Mouse (Mus musculus) ES-Bruce4 (cell line): ENCODE data around the gene Mroh8. TPM values are rescaled to one million over a fixed set of nuclear protein-coding genes. Genes with fewer than 3 reads are reported as not detected.

ENCODE experiments used
- H3K27ac ChIP-seq: 2 replicates; pipeline ENCODE4 v1.5.1; 2012; ENCODE audit warnings: low read length, inconsistent platforms; ENCODE audit not compliant: insufficient read depth
- H3K27me3 ChIP-seq: 2 replicates; pipeline ENCODE4 v1.6.1; 2012; ENCODE audit warnings: mild to moderate bottlenecking, low read length, inconsistent platforms; ENCODE audit not compliant: control insufficient read depth, poor library complexity, insufficient read depth, severe bottlenecking
- H3K36me3 ChIP-seq: 2 replicates; pipeline ENCODE4 v1.6.1; 2012; ENCODE audit warnings: inconsistent platforms, mild to moderate bottlenecking, low read length, moderate library complexity; ENCODE audit not compliant: control insufficient read depth, poor library complexity, insufficient read depth, severe bottlenecking
- H3K4me1 ChIP-seq: one replicate; pipeline ENCODE4 v1.8.1; 2011; ENCODE audit warnings: low read length; ENCODE audit not compliant: control insufficient read depth, insufficient read depth
- H3K4me3 ChIP-seq: 2 replicates; pipeline ENCODE4 v1.5.1; 2011; ENCODE audit warnings: low read depth, mild to moderate bottlenecking, low read length
- H3K9ac ChIP-seq: 2 replicates; pipeline ENCODE4 v1.6.1; 2012; ENCODE audit warnings: low read depth, mild to moderate bottlenecking, inconsistent platforms; ENCODE audit not compliant: poor library complexity, severe bottlenecking
- H3K9me3 ChIP-seq: replicated peaks from 2 replicates; pipeline ENCODE4 v1.6.1; 2012; ENCODE audit warnings: mild to moderate bottlenecking, low read length, inconsistent platforms; ENCODE audit not compliant: control insufficient read depth, poor library complexity, insufficient read depth, severe bottlenecking
- CTCF ChIP-seq: IDR thresholded peaks from one replicate; pipeline ENCODE4 v1.8.1; 2011; ENCODE audit warnings: low read depth, low read length
- EP300 ChIP-seq: IDR thresholded peaks from 2 replicates; pipeline ENCODE4 v1.6.1; 2011; ENCODE audit warnings: low read depth, low read length; ENCODE audit not compliant: insufficient read depth
- POLR2A ChIP-seq: IDR thresholded peaks from one replicate; pipeline ENCODE4 v1.8.1; 2011; ENCODE audit warnings: low read length; ENCODE audit not compliant: insufficient read depth
- polyA plus RNA-seq: library from polyadenylated mRNA; stranded (reverse); fragments of >200 nt; gene quantifications from 2 replicates; pipeline ENCODE4 v1.2.4, GENCODE M21; 2011; ENCODE audit warnings: low read depth; ENCODE audit not compliant: missing spikeins, insufficient read depth, insufficient read length

Mroh8 gene
- 0.37 TPM in 1 of 2 replicates, not detected in the other for polyA plus RNA-seq

- Histone ChIP-seq H3K27ac (no peak within 1 kb of the TSS), H3K27me3 (no peaks in the 10 kb centered on the region), H3K9me3 (no peaks in the 10 kb centered on the region), H3K9ac (peak within 1 kb of the TSS; percentile 96), H3K36me3 (peaks cover 4% of the 10 kb centered on the region; the same call in 1 of the 2 replicates), H3K4me1 (peaks cover 7% of the 10 kb centered on the region), H3K4me3 (peak within 1 kb of the TSS; percentile 96)
- TF ChIP-seq POLR2A (no peak), CTCF (no peak), EP300 (no peak)
Observed at GRCm38 (mm10) chr2:157279416-157279800, at the start of gene Mroh8. Gene Mroh8, minus strand, starts transcription at chr2:157279549.

- no peak overlapping the region for H3K4me3 ChIP-seq
- peaks cover 7% of the 10 kb centered on the region for H3K36me3 ChIP-seq
- no peaks in the 10 kb centered on the region for H3K27me3 ChIP-seq
- H3K9me3 ChIP-seq, result peaks cover 6% of the 10 kb centered on the region
- peak overlapping the region; percentile 86 for H3K27ac ChIP-seq
- TF ChIP-seq POLR2A (no peak), EP300 (peak; percentile 86)
- peaks cover 11% of the 10 kb centered on the region for H3K4me1 ChIP-seq
- H3K9ac ChIP-seq, result no peak overlapping the region
Observed at GRCm38 (mm10) chr2:157328570-157328969, 49.2 kb upstream of the Mroh8 start.

- H3K4me1 ChIP-seq, result peaks cover 11% of the 10 kb centered on the region
- H3K27ac ChIP-seq, result peak overlapping the region; percentile 86
- H3K4me3 ChIP-seq, result no peak overlapping the region
- H3K27me3 ChIP-seq, result no peaks in the 10 kb centered on the region
- H3K36me3 ChIP-seq, result peaks cover 12% of the 10 kb centered on the region
- TF ChIP-seq CTCF, result no peak
- TF ChIP-seq POLR2A, result no peak
- TF ChIP-seq EP300, result no peak
- H3K9me3 ChIP-seq, result peaks cover 11% of the 10 kb centered on the region
- no peak overlapping the region for H3K9ac ChIP-seq
Observed at GRCm38 (mm10) chr2:157328106-157328505, 48.8 kb upstream of the Mroh8 start.

GRCm38 (mm10) chr2:157325238-157325637 lies 45.9 kb upstream of the Mroh8 start:
- Histone ChIP-seq H3K27me3 (no peaks in the 10 kb centered on the region), H3K4me3 (no peak overlapping the region), H3K27ac (no peak overlapping the region), H3K36me3 (peaks cover 30% of the 10 kb centered on the region), H3K4me1 (peaks cover 9% of the 10 kb centered on the region), H3K9ac (no peak overlapping the region), H3K9me3 (peaks cover 11% of the 10 kb centered on the region)
- TF ChIP-seq EP300 (no peak), POLR2A (no peak), CTCF (no peak)

GRCm38 (mm10) chr2:157322029-157322766 lies 42.8 kb upstream of the Mroh8 start:
- H3K9ac ChIP-seq, result no peak overlapping the region
- TF ChIP-seq CTCF (no peak), EP300 (no peak), POLR2A (no peak)
- H3K9me3 ChIP-seq, result peaks cover 11% of the 10 kb centered on the region
- H3K27me3 ChIP-seq, result no peaks in the 10 kb centered on the region
- peaks cover 50% of the 10 kb centered on the region for H3K36me3 ChIP-seq
- H3K27ac ChIP-seq, result no peak overlapping the region
- no peak overlapping the region for H3K4me3 ChIP-seq
- H3K4me1 ChIP-seq, result no peaks in the 10 kb centered on the region

- Histone ChIP-seq H3K4me1 (no peaks in the 10 kb centered on the region), H3K27me3 (no peaks in the 10 kb centered on the region), H3K36me3 (peaks cover 50% of the 10 kb centered on the region), H3K9ac (no peak overlapping the region), H3K4me3 (no peak overlapping the region), H3K27ac (no peak overlapping the region), H3K9me3 (peaks cover 11% of the 10 kb centered on the region)
- TF ChIP-seq POLR2A (no peak), CTCF (no peak), EP300 (no peak)
Observed at GRCm38 (mm10) chr2:157320886-157321285, 41.5 kb upstream of the Mroh8 start.
